Mouse (Mus musculus) lung, postnatal 0 days (tissue): ENCODE results near the gene Mical2.

Source experiments
- CTCF ChIP-seq: IDR thresholded peaks from 2 replicates; pipeline ENCODE4 v1.5.1; 2016; ENCODE audit warnings: antibody characterized with exemption, mild to moderate bottlenecking
- EP300 ChIP-seq: IDR thresholded peaks from 2 replicates; pipeline ENCODE4 v1.6.1; 2016; ENCODE audit warnings: antibody characterized with exemption, mild to moderate bottlenecking, control low read depth

GRCm38 (mm10) chr7:112416730-112417513, 191.3 kb downstream of the Mical2 start:
- TF ChIP-seq CTCF, result no peak
- no peak for TF ChIP-seq EP300
